Mouse (Mus musculus) testis, adult 2 months (tissue): ENCODE measurements around the gene S1pr1. TPM values are rescaled to one million over a fixed set of nuclear protein-coding genes. Genes with fewer than 3 reads are reported as not detected.

ENCODE experiments used
- H3K27ac ChIP-seq: fragments of 200-500 bp; 2 replicates; pipeline ENCODE4 v1.5.1; 2012; ENCODE audit warnings: low read depth, low read length; ENCODE audit not compliant: control insufficient read depth, insufficient read depth
- H3K27me3 ChIP-seq: fragments of 200-500 bp; 2 replicates; pipeline ENCODE4 v1.6.1; 2012; ENCODE audit warnings: mild to moderate bottlenecking, low read length, moderate library complexity; ENCODE audit not compliant: control insufficient read depth, insufficient read depth
- H3K36me3 ChIP-seq: fragments of 200-500 bp; 2 replicates; pipeline ENCODE4 v1.6.1; 2012; ENCODE audit warnings: mild to moderate bottlenecking, low read length; ENCODE audit not compliant: control insufficient read depth, insufficient read depth
- H3K4me1 ChIP-seq: fragments of 200-500 bp; 2 replicates; pipeline ENCODE4 v1.6.1; 2012; ENCODE audit warnings: low read length; ENCODE audit not compliant: control insufficient read depth, insufficient read depth
- H3K4me3 ChIP-seq: fragments of 200-500 bp; 2 replicates; pipeline ENCODE4 v1.5.1; 2012; ENCODE audit warnings: low read depth, mild to moderate bottlenecking, low read length, moderate library complexity, mixed read lengths; ENCODE audit not compliant: control insufficient read depth
- CTCF ChIP-seq: fragments of 200-500 bp; IDR thresholded peaks from 2 replicates; pipeline ENCODE4 v1.5.1; 2012; ENCODE audit warnings: low read depth, mild to moderate bottlenecking, inconsistent platforms, low read length, moderate library complexity; ENCODE audit not compliant: control insufficient read depth, insufficient read depth, insufficient replicate concordance
- POLR2A ChIP-seq: fragments of 200-500 bp; IDR thresholded peaks from 2 replicates; pipeline ENCODE4 v1.6.1; 2012; ENCODE audit warnings: low read depth, mild to moderate bottlenecking, inconsistent platforms, low read length, moderate library complexity; ENCODE audit not compliant: control insufficient read depth
- polyA plus RNA-seq: library from polyadenylated mRNA; depleted of rRNA; stranded (reverse); fragments of >200 nt; gene quantifications from 2 replicates; pipeline ENCODE4 v1.2.3, GENCODE M21; 2012

S1pr1 gene
- polyA plus RNA-seq, 1 experiment = 2.1 TPM

DNA sequence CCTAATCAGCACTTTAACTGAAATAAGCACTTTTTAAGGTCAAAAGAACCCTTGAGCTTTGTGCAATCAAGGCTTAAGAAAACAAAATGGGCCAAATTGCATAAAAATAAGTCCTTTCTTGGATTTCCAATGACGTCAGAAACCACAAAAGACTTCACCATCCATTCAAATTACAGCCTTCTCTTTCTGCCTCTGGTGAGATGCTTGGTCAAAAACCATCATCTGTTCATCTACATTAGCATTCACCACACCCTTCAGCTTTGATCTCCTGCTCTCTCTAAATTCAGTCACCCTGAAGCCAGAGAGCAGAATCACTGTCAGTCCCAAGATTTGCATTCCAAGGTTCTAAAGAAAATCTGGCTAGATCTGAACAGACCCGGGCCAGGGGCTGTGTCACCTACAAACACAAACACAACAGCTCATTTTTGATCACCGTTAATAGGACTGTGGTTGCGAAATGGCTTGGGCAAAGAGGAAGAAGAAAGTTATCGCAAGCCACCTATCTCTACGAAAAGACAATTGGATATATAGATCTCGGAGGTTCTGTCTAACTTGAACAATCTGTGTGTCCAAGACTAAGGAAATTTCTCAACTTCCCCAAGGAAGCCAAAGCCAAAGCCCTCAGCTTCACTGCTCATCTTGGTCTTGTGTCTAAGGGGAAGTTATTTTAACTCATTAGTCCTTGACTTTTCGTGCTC is 19.5 kb downstream of the S1pr1 start:
- H3K4me1 ChIP-seq = no peaks in the 10 kb centered on the region
- TF ChIP-seq CTCF (no peak), POLR2A (no peak)
- no peak overlapping the region for H3K27ac ChIP-seq

DNA sequence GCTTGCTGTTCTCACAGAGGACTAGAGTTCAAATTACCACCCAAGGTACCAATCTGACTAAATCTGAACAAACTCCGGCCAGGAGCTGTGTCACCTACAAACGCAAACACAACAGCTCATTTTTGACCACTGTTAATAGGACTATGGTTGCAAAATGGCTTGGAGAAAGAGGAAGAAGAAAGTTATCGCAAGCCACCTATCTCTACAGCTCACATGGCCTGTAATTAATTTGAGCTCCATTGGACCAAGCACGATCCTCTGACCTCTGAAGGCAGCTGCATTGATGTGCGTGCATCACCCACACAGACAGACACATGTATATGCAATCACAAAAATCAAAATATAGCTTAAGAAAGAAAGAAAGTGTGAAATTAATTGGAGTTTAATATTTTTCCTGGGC is 20.7 kb downstream of the S1pr1 start:
- Histone ChIP-seq H3K27me3 (no peaks in the 10 kb centered on the region), H3K27ac (no peak overlapping the region), H3K36me3 (no peaks in the 10 kb centered on the region), H3K4me1 (no peaks in the 10 kb centered on the region), H3K4me3 (no peak overlapping the region)
- TF ChIP-seq POLR2A (no peak), CTCF (no peak)

More for the DNA sequence above, 19.5 kb downstream of the S1pr1 start:
- no peaks in the 10 kb centered on the region for H3K27me3 ChIP-seq
- no peak overlapping the region for H3K4me3 ChIP-seq
- no peaks in the 10 kb centered on the region for H3K36me3 ChIP-seq

DNA sequence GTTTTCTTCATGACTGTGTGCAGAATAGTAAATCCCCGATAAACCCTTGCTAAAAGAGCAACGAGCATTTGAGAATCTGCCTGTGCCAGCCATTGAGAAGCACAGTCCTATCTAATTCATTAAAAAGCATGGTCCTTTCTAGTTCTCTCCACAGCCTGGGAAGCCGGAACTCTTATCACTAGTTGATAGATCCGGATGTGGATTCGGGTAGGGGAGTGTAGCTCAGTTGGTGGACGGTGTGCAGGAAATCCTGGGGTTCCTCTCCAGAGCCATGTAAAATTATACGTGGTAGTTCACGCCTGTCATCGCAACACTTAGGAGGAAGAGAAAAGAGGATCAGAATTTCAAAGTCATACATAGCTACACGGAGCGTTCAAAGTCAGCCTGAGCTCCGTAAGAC is 21.5 kb downstream of the S1pr1 start:
- Histone ChIP-seq H3K27ac (no peak overlapping the region), H3K36me3 (no peaks in the 10 kb centered on the region)

GRCm38 (mm10) chr3:115692857-115693256 is 22.0 kb downstream of the S1pr1 start:
- TF ChIP-seq POLR2A = no peak
- TF ChIP-seq CTCF = no peak
- no peaks in the 10 kb centered on the region for H3K27me3 ChIP-seq
- no peak overlapping the region for H3K4me3 ChIP-seq
- no peaks in the 10 kb centered on the region for H3K4me1 ChIP-seq
- no peaks in the 10 kb centered on the region for H3K36me3 ChIP-seq
- H3K27ac ChIP-seq = no peak overlapping the region

More for the DNA sequence above, 21.5 kb downstream of the S1pr1 start:
- Histone ChIP-seq H3K27me3 (no peaks in the 10 kb centered on the region), H3K4me1 (no peaks in the 10 kb centered on the region), H3K4me3 (no peak overlapping the region)
- TF ChIP-seq POLR2A (no peak), CTCF (no peak)

- H3K4me1 ChIP-seq = no peaks in the 10 kb centered on the region
- TF ChIP-seq CTCF (no peak), POLR2A (no peak)
- no peaks in the 10 kb centered on the region for H3K27me3 ChIP-seq
- no peak overlapping the region for H3K4me3 ChIP-seq
- no peak overlapping the region for H3K27ac ChIP-seq
- no peaks in the 10 kb centered on the region for H3K36me3 ChIP-seq
These were observed 22.5 kb downstream of the S1pr1 start for GRCm38 (mm10) chr3:115692384-115692783.

DNA sequence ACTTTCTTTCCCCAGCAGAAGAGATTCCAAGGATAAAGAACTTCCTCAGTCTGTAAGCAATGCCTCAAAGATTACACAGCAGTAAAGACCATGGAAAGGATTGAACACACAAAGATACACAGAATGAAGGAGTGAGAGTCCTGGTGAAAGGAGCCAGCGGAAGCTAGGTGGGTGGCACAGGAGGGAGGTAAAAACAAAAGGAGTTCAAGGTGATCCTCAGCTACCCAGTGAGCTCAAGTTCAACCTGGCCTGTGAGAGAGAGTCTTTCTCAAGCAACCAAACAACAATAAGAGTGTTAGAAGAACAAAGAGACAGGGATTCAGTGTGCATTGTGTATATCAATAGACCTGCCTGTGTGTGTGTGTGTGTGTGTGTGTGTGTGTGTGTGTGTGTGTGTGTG is 25.0 kb downstream of the S1pr1 start:
- Histone ChIP-seq H3K36me3 (no peaks in the 10 kb centered on the region), H3K4me3 (no peak overlapping the region), H3K27me3 (no peaks in the 10 kb centered on the region), H3K4me1 (no peaks in the 10 kb centered on the region), H3K27ac (no peak overlapping the region)
- TF ChIP-seq CTCF (no peak), POLR2A (no peak)

DNA sequence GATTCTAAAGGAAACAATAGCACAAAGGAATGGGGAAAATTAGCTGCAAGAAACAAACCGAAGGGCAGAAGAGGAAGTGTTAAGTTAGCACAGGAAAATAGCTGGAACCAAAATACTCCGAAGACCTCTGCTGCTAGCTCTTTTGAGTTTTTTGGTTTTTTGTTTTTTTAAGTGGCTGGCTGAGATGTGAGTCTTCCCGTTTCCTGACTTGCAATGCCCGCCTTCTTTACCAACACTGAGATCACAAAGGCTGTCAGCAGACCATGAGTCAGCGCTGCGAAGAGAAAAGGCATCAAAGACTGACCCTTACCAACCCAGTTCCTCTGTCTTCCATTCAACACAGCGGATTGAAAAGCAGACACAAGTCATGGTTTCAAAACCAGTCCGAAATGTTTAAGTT is 25.5 kb downstream of the S1pr1 start:
- Histone ChIP-seq H3K27ac (no peak overlapping the region), H3K36me3 (no peaks in the 10 kb centered on the region), H3K4me1 (no peaks in the 10 kb centered on the region), H3K4me3 (no peak overlapping the region), H3K27me3 (no peaks in the 10 kb centered on the region)
- TF ChIP-seq POLR2A (no peak), CTCF (no peak)
